Mouse (Mus musculus): ENCODE results near the gene Mcoln2.

DNA sequence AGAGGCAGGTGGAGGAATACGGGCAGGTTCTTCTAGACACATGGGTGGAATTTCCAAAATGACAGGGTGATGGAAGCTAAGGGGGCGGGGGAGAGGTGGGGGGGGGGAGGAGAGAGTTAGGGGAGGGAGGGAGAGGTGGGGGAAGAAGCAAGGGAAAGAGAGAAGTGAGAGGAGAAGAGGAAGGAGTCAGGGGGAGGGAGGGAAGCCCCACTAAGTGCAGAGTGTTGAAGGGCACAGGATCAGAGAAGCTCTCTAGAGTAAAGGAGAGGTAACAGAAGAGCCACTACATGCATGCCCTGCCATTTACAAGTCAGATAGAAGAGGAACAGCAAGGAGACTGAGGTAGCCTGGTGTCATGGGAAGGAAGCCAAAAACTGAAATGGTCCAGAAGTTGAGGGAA is 7.2 kb downstream of the Mcoln2 start:
- TF ChIP-seq CTCF (IDR thresholded peaks at IDR 0.05; ENCODE audit: insufficient read depth, low read length) (no peak), POLR2A (IDR thresholded peaks at IDR 0.05; ENCODE audit: borderline replicate concordance, extremely low read depth, low read depth, low read length) (no peak)

Measured in lung, adult 2 months (tissue).